Comparison of ENCODE assay signal across 21 mouse cellular contexts in the genomic region with DNA sequence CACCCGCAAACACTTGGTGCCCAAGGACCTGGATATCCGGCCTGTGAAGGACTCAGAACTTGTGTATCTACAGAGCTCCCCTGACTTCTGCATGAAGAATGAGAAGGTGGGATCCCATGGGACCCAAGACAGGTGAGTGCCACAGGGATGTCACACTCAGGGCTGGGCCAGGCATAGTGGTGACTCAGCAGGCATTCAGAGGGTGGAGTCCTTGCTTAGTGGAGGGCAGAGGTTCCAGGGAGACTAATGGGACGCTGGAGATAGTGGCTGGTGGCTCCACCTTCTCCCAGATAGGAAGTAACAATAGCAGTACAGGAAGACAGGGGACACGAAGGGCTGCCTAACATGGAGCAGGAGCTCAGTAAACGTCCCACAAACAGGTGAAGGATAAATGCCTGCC. TPM values are rescaled to one million over a fixed set of nuclear protein-coding genes. Genes with fewer than 3 reads are reported as not detected.
DNase-seq lines count a peak whose midpoint lies in the region; ATAC-seq and TF ChIP-seq lines count a peak whose summit lies in the region.
"Had no signal": no experiment of that assay in that cellular context is flagged by ENCODE, and none has a peak within 500 bp of the region (broad histone marks: within the 10 kb centered on the region; RNA-seq: fewer than 3 reads in every experiment).

No protein-coding gene starts in this region.

- no peak for ATAC-seq in heart, embryonic 11.5 days (replicated peaks; ENCODE audit: insufficient number of reproducible peaks, low FRiP score, low TSS enrichment)
- no peak for ATAC-seq in intestine, embryonic 14.5 days (replicated peaks; ENCODE audit: low FRiP score, low TSS enrichment, low read depth)
- ATAC-seq in intestine, postnatal 0 days = no peak; the same call in 1 of the 2 replicates
- ATAC-seq in limb, embryonic 12.5 days (ENCODE audit: insufficient number of reproducible peaks, insufficient read depth, low FRiP score, low TSS enrichment, low read depth) = no peak
- ATAC-seq in stomach, postnatal 0 days (ENCODE audit: low FRiP score, low TSS enrichment) = peak; percentile 82
- ATAC-seq in granulocyte monocyte progenitor cell, adult 5-6 weeks (replicated peaks; ENCODE audit: poor library complexity, severe bottlenecking) = no peak
- ATAC-seq: CD4-positive, CD25-positive, alpha-beta regulatory T cell, adult 4 months; forebrain, embryonic 16.5 days; Patski had no signal

- H3K9me3 ChIP-seq in heart, embryonic 11.5 days (replicated peaks; ENCODE audit: control insufficient read depth, low read length) = no peaks in the 10 kb centered on the region
- H3K9me3 ChIP-seq in intestine, embryonic 14.5 days (ENCODE audit: control insufficient read depth, low read length) = no peaks in the 10 kb centered on the region
- H3K9me3 ChIP-seq in intestine, postnatal 0 days (ENCODE audit: control insufficient read depth) = no peaks in the 10 kb centered on the region
- no peaks in the 10 kb centered on the region for H3K9me3 ChIP-seq in limb, embryonic 12.5 days
- no peaks in the 10 kb centered on the region for H3K9me3 ChIP-seq in stomach, postnatal 0 days (ENCODE audit: control insufficient read depth, low read length)
- H3K9me3 ChIP-seq: embryonic facial prominence, embryonic 13.5 days; lung, embryonic 15.5 days; midbrain, embryonic 12.5 days had no signal

- 0 out of 2 replicates have a peak, but pooled peaks cover 4% of the 10 kb centered on the region for H3K36me3 ChIP-seq in heart, embryonic 11.5 days (ENCODE audit: control insufficient read depth, insufficient read depth, low read length)
- no peaks in the 10 kb centered on the region for H3K36me3 ChIP-seq in intestine, embryonic 14.5 days (ENCODE audit: control insufficient read depth, insufficient read depth, low read length)
- no peaks in the 10 kb centered on the region for H3K36me3 ChIP-seq in intestine, postnatal 0 days (ENCODE audit: control insufficient read depth, insufficient read depth)
- peaks cover 78% of the 10 kb centered on the region for H3K36me3 ChIP-seq in limb, embryonic 12.5 days
- H3K36me3 ChIP-seq in stomach, postnatal 0 days (ENCODE audit: control insufficient read depth, insufficient read depth, low read length) = no peaks in the 10 kb centered on the region
- H3K36me3 ChIP-seq: midbrain, embryonic 12.5 days had no signal

- no peak for TF ChIP-seq CTCF in intestine, postnatal 0 days (IDR thresholded peaks at IDR 0.05; ENCODE audit: low read depth)
- TF ChIP-seq CTCF in stomach, postnatal 0 days (IDR thresholded peaks at IDR 0.05; ENCODE audit: low read depth) = no peak

- no peak overlapping the region for H3K9ac ChIP-seq in heart, embryonic 11.5 days (ENCODE audit: low read depth, low read length)
- H3K9ac ChIP-seq in intestine, embryonic 14.5 days (ENCODE audit: low read length) = no peak overlapping the region
- no peak overlapping the region for H3K9ac ChIP-seq in intestine, postnatal 0 days (ENCODE audit: low read depth, low read length)
- no peak overlapping the region for H3K9ac ChIP-seq in limb, embryonic 12.5 days (replicated peaks)
- H3K9ac ChIP-seq in stomach, postnatal 0 days (ENCODE audit: low read length) = no peak overlapping the region
- H3K9ac ChIP-seq: embryonic facial prominence, embryonic 13.5 days; hindbrain, embryonic 14.5 days; lung, embryonic 15.5 days; midbrain, embryonic 12.5 days had no signal

- DNase-seq in heart, adult 18-20 months = no peak
- DNase-seq in intestine, embryonic 14.5 days (ENCODE audit: low spot score) = no peak
- DNase-seq in stomach, postnatal 0 days (ENCODE audit: low spot score) = peak; percentile 73
- DNase-seq: adrenal gland, adult 8-10 months; cerebellum, adult 9-11 months; kidney, adult 18-20 months; kidney, postnatal 25 days; retina, postnatal 1 day; thymus, postnatal 25 days had no signal

- no peaks in the 10 kb centered on the region for H3K27me3 ChIP-seq in heart, embryonic 11.5 days (ENCODE audit: control insufficient read depth, insufficient read depth, low read length)
- H3K27me3 ChIP-seq in intestine, embryonic 14.5 days (replicated peaks; ENCODE audit: control insufficient read depth, insufficient read depth, low read length) = no peaks in the 10 kb centered on the region
- no peaks in the 10 kb centered on the region for H3K27me3 ChIP-seq in intestine, postnatal 0 days (replicated peaks; ENCODE audit: control insufficient read depth, insufficient read depth, low read length)
- peaks cover 53% of the 10 kb centered on the region for H3K27me3 ChIP-seq in limb, embryonic 12.5 days
- no peaks in the 10 kb centered on the region for H3K27me3 ChIP-seq in stomach, postnatal 0 days (ENCODE audit: control insufficient read depth, insufficient read depth, low read length)
- H3K27me3 ChIP-seq: lung, embryonic 15.5 days had no signal

- H3K4me3 ChIP-seq in heart, embryonic 11.5 days (ENCODE audit: low read depth, low read length) = no peak overlapping the region
- H3K4me3 ChIP-seq in intestine, embryonic 14.5 days (ENCODE audit: low read depth, low read length) = no peak overlapping the region
- no peak overlapping the region for H3K4me3 ChIP-seq in intestine, postnatal 0 days (ENCODE audit: low read depth, low read length)
- no peak overlapping the region for H3K4me3 ChIP-seq in limb, embryonic 12.5 days (replicated peaks)
- no peak overlapping the region for H3K4me3 ChIP-seq in stomach, postnatal 0 days (ENCODE audit: low read depth, low read length)
- H3K4me3 ChIP-seq: embryonic facial prominence, embryonic 13.5 days; lung, embryonic 15.5 days; midbrain, embryonic 12.5 days had no signal

- peak overlapping the region; percentile 80; the same call in 1 of the 2 replicates for H3K27ac ChIP-seq in heart, embryonic 11.5 days (ENCODE audit: low read depth, low read length)
- peak overlapping the region; percentile 54; the same call in 1 of the 2 replicates for H3K27ac ChIP-seq in intestine, embryonic 14.5 days (ENCODE audit: low read depth)
- H3K27ac ChIP-seq in intestine, postnatal 0 days (ENCODE audit: low read depth, low read length) = no peak overlapping the region
- H3K27ac ChIP-seq in limb, embryonic 12.5 days = no peak overlapping the region
- H3K27ac ChIP-seq in stomach, postnatal 0 days (replicated peaks) = peak overlapping the region; percentile 82
- H3K27ac ChIP-seq: hindbrain, embryonic 14.5 days; midbrain, embryonic 12.5 days had no signal

- no peak overlapping the region for H3K4me2 ChIP-seq in heart, embryonic 11.5 days
- no peak overlapping the region for H3K4me2 ChIP-seq in intestine, embryonic 14.5 days (ENCODE audit: low read length)
- no peak overlapping the region for H3K4me2 ChIP-seq in intestine, postnatal 0 days (replicated peaks; ENCODE audit: low read depth)
- 0 out of 2 replicates have a peak overlapping the region, but pooled peaks have one; percentile 17 for H3K4me2 ChIP-seq in limb, embryonic 12.5 days
- no peak overlapping the region for H3K4me2 ChIP-seq in stomach, postnatal 0 days (replicated peaks; ENCODE audit: low read depth)
- H3K4me2 ChIP-seq: hindbrain, embryonic 14.5 days; liver, embryonic 11.5 days; midbrain, embryonic 12.5 days had no signal

- WGBS in heart, embryonic 11.5 days (ENCODE audit: insufficient replicate concordance) = 67% methylated on average over 5 of the region's 5 CpGs
- WGBS in intestine, embryonic 14.5 days = 83% methylated on average over 5 of the region's 5 CpGs
- WGBS in intestine, postnatal 0 days = 68% methylated on average over 5 of the region's 5 CpGs
- 87% methylated on average over 5 of the region's 5 CpGs for WGBS in limb, embryonic 12.5 days
- whole genome bisulfite sequencing in stomach, postnatal 0 days = 74% methylated on average over 5 of the region's 5 CpGs

- peaks cover 53% of the 10 kb centered on the region for H3K4me1 ChIP-seq in heart, embryonic 11.5 days (ENCODE audit: control insufficient read depth, insufficient read depth, low read length)
- H3K4me1 ChIP-seq in intestine, embryonic 14.5 days (replicated peaks; ENCODE audit: control insufficient read depth, insufficient read depth, low read length) = peaks cover 23% of the 10 kb centered on the region
- no peaks in the 10 kb centered on the region; the same call in 1 of the 2 replicates for H3K4me1 ChIP-seq in intestine, postnatal 0 days (replicated peaks; ENCODE audit: control insufficient read depth, insufficient read depth, low read length)
- peaks cover 42% of the 10 kb centered on the region for H3K4me1 ChIP-seq in limb, embryonic 12.5 days (replicated peaks)
- 0 out of 2 replicates have a peak, but pooled peaks cover 2% of the 10 kb centered on the region for H3K4me1 ChIP-seq in stomach, postnatal 0 days (replicated peaks; ENCODE audit: control insufficient read depth, insufficient read depth)
- H3K4me1 ChIP-seq: midbrain, embryonic 12.5 days had no signal

- no peak for TF ChIP-seq EP300 in stomach, postnatal 0 days (optimal IDR thresholded peaks at IDR 0.05)

RNA-seq across cellular contexts. Expression of gene Wnt11, which starts 15.5 kb away (rescaled TPM):
- polyA plus RNA-seq in heart, embryonic 11.5 days (2014; fragmentation: Nextera tagmentation; extraction: Ambion mirVana) = 24.5 and 24.7 TPM in 2 replicates
- total RNA-seq in heart, adult 18-20 months (2021) = 1 to 10 TPM; 5.2 to 5.8 TPM
- polyA plus RNA-seq in intestine, embryonic 14.5 days (2014; fragmentation: Nextera tagmentation; extraction: Ambion mirVana) = 3.6 and 3.9 TPM in 2 replicates
- 0.80 and 1.1 TPM in 2 replicates for polyA plus RNA-seq in intestine, postnatal 0 days (2015; fragmentation: Nextera tagmentation; extraction: Ambion mirVana)
- 44.4 and 67.0 TPM in 2 replicates for polyA plus RNA-seq in limb, embryonic 12.5 days (2016; fragmentation: Nextera tagmentation; extraction: Ambion mirVana)
- 9.7 and 10.8 TPM in 2 replicates for polyA plus RNA-seq in stomach, postnatal 0 days (2015; fragmentation: Nextera tagmentation; extraction: Ambion mirVana)
- total RNA-seq in granulocyte monocyte progenitor cell, adult 5-6 weeks (2014; fragmentation: Nextera tagmentation) = not detected in 2 replicates
- not detected in 2 replicates for total RNA-seq in granulocyte monocyte progenitor cell, adult 5-6 weeks (2017)
- polyA plus RNA-seq: CD4-positive, CD25-positive, alpha-beta regulatory T cell, adult 4 months had no signal

Comparison
In these comparisons a context has a peak if more than half of its experiments do, and no peak if none do; other contexts are left out.
1. H3K27ac ChIP-seq: peak in heart, embryonic 11.5 days (single experiment), intestine, embryonic 14.5 days (single experiment) and stomach, postnatal 0 days (single experiment); none in intestine, postnatal 0 days (single experiment) and limb, embryonic 12.5 days (single experiment).